Mouse (Mus musculus) neural tube, embryonic 11.5 days (tissue): ENCODE data around the gene Lpin2. TPM values are rescaled to one million over a fixed set of nuclear protein-coding genes. Genes with fewer than 3 reads are reported as not detected.

ENCODE experiments used
- ATAC-seq: fragments of 200-750 bp; cut with Nextera tagmentation; 2 replicates; pipeline ENCODE4 v1.8.0; 2017; ENCODE audit warnings: moderate number of reproducible peaks, mild to moderate bottlenecking, moderate TSS enrichment, moderate library complexity; ENCODE audit not compliant: insufficient read depth, low FRiP score, low TSS enrichment
- DNase-seq: peaks from one replicate; pipeline ENCODE4 v3.0.0-alpha.2; 2015; ENCODE audit warnings: low spot score
- H3K27ac ChIP-seq: fragments of 300-500 bp; sonication (generic); 2 replicates; pipeline ENCODE4 v1.5.1; 2014; ENCODE audit warnings: low read depth, mild to moderate bottlenecking, low read length
- H3K27me3 ChIP-seq: fragments of 300-500 bp; sonication (generic); 2 replicates; pipeline ENCODE4 v1.6.1; 2014; ENCODE audit warnings: mild to moderate bottlenecking, low read length, mixed read lengths; ENCODE audit not compliant: control insufficient read depth, insufficient read depth
- H3K36me3 ChIP-seq: fragments of 300-500 bp; sonication (generic); 2 replicates; pipeline ENCODE4 v1.6.1; 2014; ENCODE audit warnings: mild to moderate bottlenecking, low read length, moderate library complexity, mixed read lengths; ENCODE audit not compliant: control insufficient read depth, insufficient read depth
- H3K4me1 ChIP-seq: fragments of 300-500 bp; sonication (generic); 2 replicates; pipeline ENCODE4 v1.6.1; 2014; ENCODE audit warnings: low read length, mixed read lengths; ENCODE audit not compliant: control insufficient read depth, insufficient read depth
- H3K4me2 ChIP-seq: fragments of 300-500 bp; sonication (generic); 2 replicates; pipeline ENCODE4 v1.6.1; 2014; ENCODE audit warnings: low read depth, mild to moderate bottlenecking, moderate library complexity
- H3K4me3 ChIP-seq: fragments of 300-500 bp; sonication (generic); 2 replicates; pipeline ENCODE4 v1.5.1; 2014; ENCODE audit warnings: low read depth, low read length
- H3K9ac ChIP-seq: fragments of 300-500 bp; sonication (generic); 2 replicates; pipeline ENCODE4 v1.6.1; 2014; ENCODE audit warnings: mild to moderate bottlenecking, low read length
- H3K9me3 ChIP-seq: fragments of 300-500 bp; sonication (generic); 2 replicates; pipeline ENCODE4 v1.6.1; 2016; ENCODE audit warnings: low read length; ENCODE audit not compliant: control insufficient read depth
- WGBS: fragments of 180-500 bp; shearing (Covaris S2); extraction: QIAGEN DNeasy Blood & Tissue Kit; methylation state at CpG from one replicate; pipeline ENCODE4 v1.1.7; 2014; 5-methylcytosine and 5-hydroxymethylcytosine counted together
- polyA plus RNA-seq: library from polyadenylated mRNA; unstranded; fragments of >200 nt; fragmentation: Nextera tagmentation; extraction: Ambion mirVana; gene quantifications from 2 replicates; pipeline ENCODE4 v1.2.1, GENCODE M21; 2014

Lpin2 gene
- polyA plus RNA-seq, 1 experiment from 2014 or later, result 37.4 TPM

- Histone ChIP-seq H3K4me3 (no peak overlapping the region), H3K9ac (no peak overlapping the region), H3K27me3 (no peaks in the 10 kb centered on the region), H3K36me3 (no peaks in the 10 kb centered on the region), H3K4me2 (no peak overlapping the region), H3K27ac (no peak overlapping the region), H3K9me3 (no peaks in the 10 kb centered on the region), H3K4me1 (no peaks in the 10 kb centered on the region)
- DNase-seq (no peak), ATAC-seq (no peak)
- WGBS, result 89% methylated on average over 4 of the region's 4 CpGs
Measured at GRCm38 (mm10) chr17:71292897-71293296, 110.5 kb downstream of the Lpin2 start.

- Histone ChIP-seq H3K4me2 (no peak overlapping the region), H3K27ac (no peak overlapping the region), H3K9ac (no peak overlapping the region), H3K4me3 (no peak overlapping the region), H3K36me3 (no peaks in the 10 kb centered on the region), H3K9me3 (no peaks in the 10 kb centered on the region), H3K4me1 (no peaks in the 10 kb centered on the region), H3K27me3 (no peaks in the 10 kb centered on the region)
- DNase-seq, result no peak
- no peak for ATAC-seq
- WGBS, result 95% methylated on average over 3 of the region's 3 CpGs
Measured at GRCm38 (mm10) chr17:71294570-71294969, 112.2 kb downstream of the Lpin2 start.

Other genes starting within 250 kb of the Lpin2 start
- gene Myom1, start 179.9 kb upstream of the Lpin2 start, polyA plus RNA-seq, result 4.7 and 6.9 TPM in 2 replicates
- 411 and 424 TPM in 2 replicates for gene Myl12a, start 179.7 kb upstream of the Lpin2 start, polyA plus RNA-seq
- gene Emilin2, start 129.4 kb downstream of the Lpin2 start, polyA plus RNA-seq, result 10.9 and 13.3 TPM in 2 replicates